8 mouse cellular contexts compared by ENCODE assay signal in genomic region chr7:36695791-36696241, GRCm38 (mm10). TPM values are rescaled to one million over a fixed set of nuclear protein-coding genes. Genes with fewer than 3 reads are reported as not detected.
DNase-seq lines count a peak whose midpoint lies in the region; ATAC-seq and TF ChIP-seq lines count a peak whose summit lies in the region.

No protein-coding gene starts in this region.

- H3K9me3 ChIP-seq in E14TG2a.4 (ENCODE audit: low read length) = no peaks in the 10 kb centered on the region
- H3K9me3 ChIP-seq in embryonic facial prominence, embryonic 15.5 days (replicated peaks) = no peaks in the 10 kb centered on the region
- no peaks in the 10 kb centered on the region for H3K9me3 ChIP-seq in heart, embryonic 16.5 days (replicated peaks; ENCODE audit: control insufficient read depth, low read length)
- H3K9me3 ChIP-seq in midbrain, embryonic 10.5 days (replicated peaks) = no peaks in the 10 kb centered on the region

- under 1% methylated on average over 42 of the region's 42 CpGs for WGBS in embryonic facial prominence, embryonic 15.5 days
- under 1% methylated on average over 42 of the region's 42 CpGs for WGBS in heart, embryonic 16.5 days
- WGBS in midbrain, embryonic 10.5 days = under 1% methylated on average over 42 of the region's 42 CpGs

- H3K4me1 ChIP-seq in E14TG2a.4 (replicated peaks; ENCODE audit: low read depth, low read length) = peaks cover 51% of the 10 kb centered on the region
- H3K4me1 ChIP-seq in embryonic facial prominence, embryonic 15.5 days = peaks cover 34% of the 10 kb centered on the region
- H3K4me1 ChIP-seq in heart, embryonic 16.5 days (ENCODE audit: control insufficient read depth, insufficient read depth, low read length) = peaks cover 18% of the 10 kb centered on the region
- H3K4me1 ChIP-seq in midbrain, embryonic 10.5 days = peaks cover 48% of the 10 kb centered on the region

- peak overlapping the region; percentile 57 for H3K9ac ChIP-seq in embryonic facial prominence, embryonic 15.5 days
- peak overlapping the region; percentile 85 for H3K9ac ChIP-seq in heart, embryonic 16.5 days (ENCODE audit: low read length)

- DNase-seq in R1 (ENCODE audit: low read depth, low spot score) = peak; percentile 77
- peak; percentile 60 for DNase-seq in kidney, postnatal 14 days
- peak; percentile 75 for DNase-seq in midbrain, embryonic 10.5 days (ENCODE audit: low spot score)
- DNase-seq in testis, postnatal 14 days (ENCODE audit: low spot score) = peak; percentile 33

- peak overlapping the region; percentile 89 for H3K27ac ChIP-seq in embryonic facial prominence, embryonic 15.5 days (replicated peaks)
- H3K27ac ChIP-seq in heart, embryonic 16.5 days (ENCODE audit: low read length) = no peak overlapping the region
- peak overlapping the region; percentile 91 for H3K27ac ChIP-seq in midbrain, embryonic 10.5 days (replicated peaks)

- H3K4me3 ChIP-seq in E14TG2a.4 (replicated peaks; ENCODE audit: low read length) = peak overlapping the region; percentile 88
- peak overlapping the region; percentile 75 for H3K4me3 ChIP-seq in embryonic facial prominence, embryonic 15.5 days (replicated peaks)
- H3K4me3 ChIP-seq in heart, embryonic 16.5 days (ENCODE audit: low read length) = peak overlapping the region; percentile 85
- H3K4me3 ChIP-seq in midbrain, embryonic 10.5 days = peak overlapping the region; percentile 87

- TF ChIP-seq CTCF in E14TG2a.4 (conservative IDR thresholded peaks at IDR 0.05; ENCODE audit: low read length) = no peak

- peak overlapping the region; percentile 99 for H3K4me2 ChIP-seq in embryonic facial prominence, embryonic 15.5 days (replicated peaks)
- peak overlapping the region; percentile 98 for H3K4me2 ChIP-seq in heart, embryonic 16.5 days (ENCODE audit: low read depth, low read length)

- H3K36me3 ChIP-seq in E14TG2a.4 (ENCODE audit: insufficient read depth, low read length) = no peaks in the 10 kb centered on the region
- H3K36me3 ChIP-seq in embryonic facial prominence, embryonic 15.5 days = no peaks in the 10 kb centered on the region
- no peaks in the 10 kb centered on the region for H3K36me3 ChIP-seq in heart, embryonic 16.5 days (ENCODE audit: control insufficient read depth, insufficient read depth)
- no peaks in the 10 kb centered on the region for H3K36me3 ChIP-seq in midbrain, embryonic 10.5 days

- peaks cover 89% of the 10 kb centered on the region for H3K27me3 ChIP-seq in E14TG2a.4 (ENCODE audit: insufficient read depth, low read length)
- peaks cover 50% of the 10 kb centered on the region for H3K27me3 ChIP-seq in embryonic facial prominence, embryonic 15.5 days
- peaks cover 57% of the 10 kb centered on the region for H3K27me3 ChIP-seq in heart, embryonic 16.5 days (ENCODE audit: control insufficient read depth, insufficient read depth, low read length)
- peaks cover 91% of the 10 kb centered on the region for H3K27me3 ChIP-seq in midbrain, embryonic 10.5 days (ENCODE audit: low read depth, poor library complexity, severe bottlenecking)

- no peak for ATAC-seq in embryonic facial prominence, embryonic 15.5 days (ENCODE audit: insufficient number of reproducible peaks, low FRiP score, low TSS enrichment, low read depth)
- ATAC-seq in heart, embryonic 16.5 days (replicated peaks; ENCODE audit: extremely low read depth, insufficient read depth, low FRiP score) = no peak
- ATAC-seq in activated CD4-positive, CD25-positive, alpha-beta regulatory T cell, adult 4 months = no peak

RNA-seq across cellular contexts. Expression of gene Tshz3, which starts 2.1 kb away (rescaled TPM):
- 12.0 and 14.4 TPM in 2 replicates for polyA plus RNA-seq in embryonic facial prominence, embryonic 15.5 days (2015; fragmentation: Nextera tagmentation; extraction: Ambion mirVana)
- 3.2 and 3.7 TPM in 2 replicates for polyA plus RNA-seq in heart, embryonic 16.5 days (2015; fragmentation: Nextera tagmentation; extraction: Ambion mirVana)
- polyA plus RNA-seq in midbrain, embryonic 10.5 days (2016; fragmentation: Nextera tagmentation; extraction: Ambion mirVana) = 2.3 and 2.4 TPM in 2 replicates
- polyA plus RNA-seq in activated CD4-positive, CD25-positive, alpha-beta regulatory T cell, adult 4 months (2017; shearing (Covaris generic)) = under 1 TPM in 1 of 2 experiments, not detected in 1; 0.77 TPM
